Mouse (Mus musculus): ENCODE data around the gene Cysltr2.
A peak's percentile ranks its signal among the peaks of the same experiment; 100 is the strongest.

Gene Cysltr2

GRCm38 (mm10) chr14:73048937-73049336, at the start of gene Cysltr2:
Cysltr2 (minus strand) TSS chr14:73049114.
- no peak for DNase-seq

- DNase-seq, result no peak
Measured at GRCm38 (mm10) chr14:73094802-73095550, 46.1 kb upstream of the Cysltr2 start.

- no peak for DNase-seq
Measured at GRCm38 (mm10) chr14:73092871-73093270, 44.0 kb upstream of the Cysltr2 start.

DNA sequence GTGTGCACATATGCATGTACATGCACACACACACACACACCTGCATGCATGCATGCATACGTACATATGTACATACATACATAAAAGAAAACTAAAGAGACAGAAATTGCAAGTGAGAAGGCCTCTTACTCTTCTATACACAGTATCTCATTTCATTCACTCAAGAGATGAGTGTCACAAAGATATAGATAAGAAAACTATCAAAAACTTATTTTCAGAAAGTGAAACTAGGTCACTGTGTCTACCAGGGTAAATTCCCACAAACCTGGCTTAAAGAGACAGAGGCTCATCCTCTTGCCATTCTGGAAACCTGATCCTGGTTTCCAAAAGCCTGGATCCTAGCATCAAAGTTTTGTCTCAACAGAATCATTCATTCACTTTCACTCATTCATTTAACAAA, 39.3 kb upstream of the Cysltr2 start:
- DNase-seq, result no peak

GRCm38 (mm10) chr14:73087746-73088145, 38.8 kb upstream of the Cysltr2 start:
- DNase-seq, result no peak

GRCm38 (mm10) chr14:73087247-73087646, 38.3 kb upstream of the Cysltr2 start:
- DNase-seq, result no peak

DNA sequence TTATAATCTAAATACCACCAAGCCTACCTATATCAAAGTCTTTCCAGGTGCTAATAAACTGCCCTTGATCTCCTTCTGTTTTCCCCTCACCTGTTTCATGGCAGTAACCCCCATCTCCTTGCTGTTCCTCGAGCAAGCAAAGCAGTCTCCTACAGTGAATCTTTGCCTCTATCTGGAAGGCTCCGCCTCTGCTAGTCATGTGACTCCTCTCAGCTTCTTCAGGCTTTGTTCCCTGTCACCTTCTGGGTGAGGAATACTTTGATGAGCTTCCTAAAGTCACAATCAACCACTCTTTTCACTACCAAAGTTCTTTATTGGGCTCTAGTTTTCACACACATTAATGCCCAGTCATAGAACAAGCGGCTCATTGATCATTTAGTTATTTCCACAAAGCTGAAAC, 37.5 kb upstream of the Cysltr2 start:
- no peak for DNase-seq

DNA sequence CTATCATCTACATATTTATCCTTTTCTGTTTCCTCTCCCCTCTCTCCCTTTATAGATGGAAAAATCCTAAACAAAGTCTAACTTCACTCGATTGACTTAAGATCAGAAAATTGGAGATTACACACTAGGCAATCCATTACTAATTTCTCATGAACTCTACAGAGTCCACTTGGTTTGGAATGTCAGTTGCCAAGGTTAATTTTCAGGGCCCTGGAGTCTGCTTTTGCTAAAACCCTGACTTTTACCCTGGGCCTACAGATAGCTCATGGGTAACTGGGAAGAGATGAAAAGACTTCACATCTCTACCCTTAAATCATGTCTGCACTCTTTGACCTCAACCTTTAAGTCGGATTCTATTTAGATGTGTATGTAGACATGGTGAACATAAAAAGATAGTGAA, 34.6 kb upstream of the Cysltr2 start:
- DNase-seq, result no peak

- DNase-seq, result no peak
Measured at GRCm38 (mm10) chr14:73064460-73064859, 15.5 kb upstream of the Cysltr2 start.

DNA sequence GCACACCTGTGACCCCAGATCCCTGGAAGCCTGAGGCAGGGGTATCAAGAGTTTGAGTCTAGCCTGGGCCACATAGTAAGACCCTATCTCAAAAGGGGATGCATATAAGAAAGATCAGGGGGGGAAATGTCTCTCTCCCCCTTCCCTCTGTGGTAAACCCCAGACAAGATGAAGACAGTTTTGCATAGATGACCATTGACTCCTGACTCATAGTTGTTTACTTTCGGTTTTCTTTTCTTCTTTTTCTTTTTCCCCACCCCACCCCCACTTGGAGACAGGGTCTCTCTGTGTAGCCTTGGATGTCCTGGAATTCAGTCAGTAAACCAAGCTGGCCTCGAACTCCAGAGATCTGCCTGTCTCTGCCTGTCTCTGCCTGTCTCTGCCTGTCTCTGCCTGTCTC, 9.8 kb upstream of the Cysltr2 start:
- DNase-seq, result no peak

GRCm38 (mm10) chr14:73057764-73058163, 8.8 kb upstream of the Cysltr2 start:
- DNase-seq, result no peak

DNA sequence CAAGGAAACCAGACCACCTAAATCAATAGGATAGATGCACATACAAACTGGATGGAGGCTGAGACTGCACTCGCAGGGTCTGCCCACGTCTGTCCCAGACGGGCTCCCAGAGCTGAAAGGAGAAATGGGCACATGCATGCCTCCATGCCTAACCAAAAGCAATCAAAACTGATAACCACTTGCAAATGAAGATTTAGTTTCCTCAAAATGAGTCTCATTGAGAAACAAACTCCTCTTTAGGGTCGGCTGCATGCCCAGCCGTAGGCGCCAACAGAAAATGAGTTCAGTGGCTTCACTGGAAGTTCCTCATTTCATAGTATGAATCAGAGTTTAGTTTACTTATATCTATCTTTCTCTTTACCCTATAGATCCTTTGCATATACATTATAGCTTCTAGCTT, 7.9 kb upstream of the Cysltr2 start:
- DNase-seq, result no peak

- no peak for DNase-seq
Measured at GRCm38 (mm10) chr14:73045199-73045928, 3.5 kb downstream of the Cysltr2 start.

DNA sequence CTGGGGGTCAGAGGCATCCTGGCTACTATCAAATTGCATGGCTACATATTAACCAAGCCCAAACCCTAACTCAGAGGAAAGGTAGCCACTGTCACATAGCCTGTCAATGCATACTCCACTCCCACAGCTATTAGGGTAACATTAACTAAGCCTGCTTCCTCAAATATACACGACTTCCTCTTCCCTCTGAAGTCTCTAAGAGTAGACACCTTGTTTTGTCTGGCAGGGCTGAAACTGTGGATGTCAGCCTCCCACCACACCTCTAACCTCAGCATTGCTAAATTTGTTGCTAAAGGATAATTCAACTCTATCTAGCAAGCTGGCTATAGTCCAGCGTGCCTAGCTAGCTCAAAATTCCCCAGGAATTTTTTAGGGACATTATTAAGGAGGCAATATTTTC, 7.2 kb downstream of the Cysltr2 start:
- no peak for DNase-seq

GRCm38 (mm10) chr14:73033290-73033689, 15.6 kb downstream of the Cysltr2 start:
- no peak for DNase-seq

DNA sequence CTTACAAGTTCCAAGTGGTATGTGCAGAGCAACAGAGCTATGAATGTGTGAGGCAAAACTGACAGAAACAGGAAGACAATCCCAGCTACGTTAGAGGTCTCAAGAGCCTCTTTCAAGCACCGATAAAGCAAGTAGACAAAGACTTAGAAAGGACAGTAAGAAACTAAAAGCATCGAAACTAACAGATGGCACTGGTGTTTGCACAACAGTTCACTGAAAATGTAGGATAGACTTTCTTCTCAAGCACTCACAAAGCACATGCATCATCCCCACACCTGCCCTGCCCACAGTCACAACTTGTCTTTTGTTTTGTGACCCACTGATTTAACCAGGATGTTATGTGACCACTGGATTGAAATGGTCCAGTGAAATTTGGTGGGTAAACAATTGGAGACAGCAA, 17.7 kb downstream of the Cysltr2 start:
- no peak for DNase-seq

- DNase-seq, result no peak
Measured at GRCm38 (mm10) chr14:73017272-73017671, 31.6 kb downstream of the Cysltr2 start.

GRCm38 (mm10) chr14:73015386-73015785, 33.5 kb downstream of the Cysltr2 start:
- DNase-seq, result no peak

DNA sequence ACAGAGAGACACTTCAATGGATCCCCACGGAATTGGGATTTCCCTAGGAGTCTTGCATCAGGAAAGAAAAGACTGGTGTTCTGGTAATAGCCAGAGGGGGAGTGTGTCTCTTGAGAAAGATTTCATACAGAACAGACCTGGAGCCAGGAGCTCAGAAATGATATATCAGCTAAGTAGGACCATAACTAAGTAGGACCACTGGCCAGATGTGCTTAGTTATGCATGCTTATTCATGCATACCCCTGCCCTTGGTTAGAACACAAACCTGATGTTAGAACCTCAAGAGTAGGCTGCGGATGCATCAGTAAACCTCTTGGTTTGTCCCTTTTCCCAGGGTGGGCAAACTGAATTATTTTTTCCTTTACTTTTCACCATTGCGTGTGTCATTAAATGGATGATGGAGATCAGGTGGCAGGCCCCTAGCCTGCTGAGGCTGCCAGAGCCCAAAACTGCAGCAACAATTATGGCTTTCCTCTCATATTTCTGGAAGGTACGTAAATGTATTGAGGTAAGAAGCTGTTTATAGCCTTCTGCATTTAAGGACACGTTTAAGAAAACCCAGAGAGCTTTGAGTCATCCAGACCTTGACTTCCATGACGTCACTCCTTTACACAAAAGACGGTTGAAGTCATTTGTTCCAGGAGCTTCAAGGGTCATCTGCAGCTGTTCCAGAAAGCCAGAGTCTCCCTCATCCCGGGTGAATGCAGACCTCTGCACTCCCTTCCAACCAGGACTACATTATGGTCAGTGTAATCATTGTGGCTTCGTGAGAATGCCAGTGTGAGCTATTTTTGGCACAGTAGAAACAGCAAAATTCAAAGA, 35.0 kb downstream of the Cysltr2 start:
- DNase-seq, result no peak

DNA sequence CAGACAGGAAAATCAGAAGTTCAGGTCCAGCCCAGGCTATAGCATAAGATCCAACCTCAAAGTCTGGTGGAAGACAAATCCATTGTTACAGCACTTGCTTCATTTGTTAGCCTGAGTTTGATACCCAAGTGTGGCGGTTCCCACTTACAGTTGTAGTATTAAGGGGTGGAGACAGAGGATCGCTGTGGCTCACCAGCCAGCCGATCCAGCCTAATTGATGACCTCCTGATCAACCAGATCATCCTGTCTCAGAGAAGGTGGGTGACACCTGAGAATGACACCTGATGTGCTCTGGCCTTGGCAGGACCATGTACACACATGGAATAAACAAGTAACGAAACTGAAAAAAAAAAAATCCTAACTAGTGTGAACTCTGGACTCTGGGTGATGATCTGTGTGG, 47.1 kb downstream of the Cysltr2 start:
- DNase-seq, result no peak

DNA sequence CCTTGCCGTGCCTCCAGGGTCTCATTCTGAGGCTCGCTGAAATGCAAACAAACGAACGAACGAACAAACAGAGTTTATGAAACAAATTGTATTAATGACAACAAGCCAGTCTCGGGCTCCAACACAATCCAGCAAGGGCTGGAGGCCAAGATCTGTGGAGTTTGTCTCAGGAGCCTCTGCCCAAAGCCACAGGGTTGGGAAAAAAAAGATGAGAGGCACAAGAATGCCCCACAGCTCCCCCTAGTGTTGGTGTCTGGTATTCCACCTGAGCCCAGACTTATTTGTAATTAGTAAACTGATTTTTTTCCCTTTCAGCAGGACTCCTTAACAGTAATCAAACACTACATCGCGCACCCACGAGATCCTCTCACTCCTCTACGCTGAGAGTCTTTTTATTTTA, 48.6 kb downstream of the Cysltr2 start:
- DNase-seq, result peak; percentile 76

- DNase-seq, result peak; percentile 24
Measured at GRCm38 (mm10) chr14:72998111-72998510, 50.8 kb downstream of the Cysltr2 start.

DNA sequence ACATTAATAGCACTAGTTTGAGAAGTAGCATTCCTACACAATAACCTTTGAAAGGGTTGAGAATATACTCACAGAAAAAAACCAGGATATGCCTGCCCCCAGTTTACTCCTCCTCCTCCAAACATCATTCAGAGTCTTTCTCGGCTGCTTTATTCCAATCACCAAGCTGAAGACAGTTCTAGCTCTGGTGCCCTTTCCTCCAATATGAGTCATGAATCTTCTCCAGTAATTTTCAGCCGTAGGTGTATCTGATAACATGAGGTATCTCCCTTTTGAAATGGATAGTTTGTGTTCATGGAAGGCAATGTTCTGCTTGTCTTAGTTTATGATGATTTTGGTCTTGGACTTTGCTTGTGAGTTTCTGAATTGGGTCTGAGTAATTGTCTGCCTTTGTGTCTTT, 62.9 kb downstream of the Cysltr2 start:
- no peak for DNase-seq

- DNase-seq, result no peak
Measured at GRCm38 (mm10) chr14:72985113-72985512, 63.8 kb downstream of the Cysltr2 start.

All from embryo, embryonic 11 days (tissue).